Mouse (Mus musculus) stomach, embryonic 14.5 days (tissue): Measurements from ENCODE around the gene Spocd1. TPM values are rescaled to one million over a fixed set of nuclear protein-coding genes. Genes with fewer than 3 reads are reported as not detected.

Source experiments
- ATAC-seq: fragments of 200-750 bp; cut with Nextera tagmentation; 2 replicates; pipeline ENCODE4 v1.8.0; 2017; ENCODE audit warnings: low read depth, moderate TSS enrichment; ENCODE audit not compliant: insufficient number of reproducible peaks, insufficient read depth, low FRiP score
- H3K27ac ChIP-seq: fragments of 300-500 bp; sonication (generic); 2 replicates; pipeline ENCODE4 v1.5.1; 2014; ENCODE audit warnings: mild to moderate bottlenecking, low read length, moderate library complexity, mixed read lengths
- H3K27me3 ChIP-seq: fragments of 300-500 bp; sonication (generic); 2 replicates; pipeline ENCODE4 v1.6.1; 2014; ENCODE audit warnings: low read length, control low read depth, mixed read lengths; ENCODE audit not compliant: control insufficient read depth, insufficient read depth
- H3K36me3 ChIP-seq: fragments of 300-500 bp; sonication (generic); 2 replicates; pipeline ENCODE4 v1.6.1; 2014; ENCODE audit warnings: mild to moderate bottlenecking, control low read depth, low read length, moderate library complexity, mixed read lengths; ENCODE audit not compliant: control insufficient read depth, insufficient read depth
- H3K4me1 ChIP-seq: fragments of 300-500 bp; sonication (generic); 2 replicates; pipeline ENCODE4 v1.6.1; 2014; ENCODE audit warnings: low read length, control low read depth, mixed read lengths; ENCODE audit not compliant: control insufficient read depth, insufficient read depth
- H3K4me2 ChIP-seq: fragments of 300-500 bp; sonication (generic); replicated peaks from 2 replicates; pipeline ENCODE4 v1.6.1; 2014; ENCODE audit warnings: low read depth, low read length, control low read depth
- H3K4me3 ChIP-seq: fragments of 300-500 bp; sonication (generic); 2 replicates; pipeline ENCODE4 v1.5.1; 2014; ENCODE audit warnings: low read depth, low read length, control low read depth
- H3K9ac ChIP-seq: fragments of 300-500 bp; sonication (generic); replicated peaks from 2 replicates; pipeline ENCODE4 v1.6.1; 2014; ENCODE audit warnings: low read depth, mild to moderate bottlenecking, control low read depth, low read length, moderate library complexity, mixed read lengths
- H3K9me3 ChIP-seq: fragments of 300-500 bp; sonication (generic); 2 replicates; pipeline ENCODE4 v1.6.1; 2016; ENCODE audit warnings: low read depth, low read length, control low read depth; ENCODE audit not compliant: control insufficient read depth
- WGBS: fragments of 180-500 bp; shearing (Covaris S2); extraction: QIAGEN DNeasy Blood & Tissue Kit; methylation state at CpG from one replicate; pipeline ENCODE4 v1.1.7; 2014; 5-methylcytosine and 5-hydroxymethylcytosine counted together
- polyA plus RNA-seq: library from polyadenylated mRNA; unstranded; fragments of >200 nt; fragmentation: Nextera tagmentation; extraction: Ambion mirVana; gene quantifications from 2 replicates; pipeline ENCODE4 v1.2.1, GENCODE M21; 2014

Spocd1 gene
- polyA plus RNA-seq, 1 experiment from 2014 or later: not detected

DNA sequence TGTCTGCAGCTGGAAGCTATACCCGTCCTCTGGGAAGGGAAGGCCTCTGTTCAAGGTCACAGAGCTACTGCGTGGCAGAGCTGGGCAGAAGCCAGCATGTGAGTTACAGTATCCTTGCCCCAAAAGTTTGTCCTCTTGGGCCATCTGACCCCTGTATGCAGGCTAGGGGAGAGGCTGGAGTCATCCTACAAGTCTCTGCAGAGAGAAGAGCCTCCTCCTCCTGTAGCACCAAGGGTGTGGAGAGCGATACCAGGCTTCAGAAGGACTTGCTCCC is 7.8 kb upstream of the Spocd1 start:
- Histone ChIP-seq H3K27me3 (no peaks in the 10 kb centered on the region), H3K9me3 (no peaks in the 10 kb centered on the region), H3K36me3 (no peaks in the 10 kb centered on the region), H3K9ac (no peak overlapping the region), H3K27ac (no peak overlapping the region), H3K4me1 (peaks cover 6% of the 10 kb centered on the region; the same call in 1 of the 2 replicates), H3K4me2 (no peak overlapping the region), H3K4me3 (no peak overlapping the region)
- WGBS: 58% methylated on average over 3 of the region's 3 CpGs
- no peak for ATAC-seq

DNA sequence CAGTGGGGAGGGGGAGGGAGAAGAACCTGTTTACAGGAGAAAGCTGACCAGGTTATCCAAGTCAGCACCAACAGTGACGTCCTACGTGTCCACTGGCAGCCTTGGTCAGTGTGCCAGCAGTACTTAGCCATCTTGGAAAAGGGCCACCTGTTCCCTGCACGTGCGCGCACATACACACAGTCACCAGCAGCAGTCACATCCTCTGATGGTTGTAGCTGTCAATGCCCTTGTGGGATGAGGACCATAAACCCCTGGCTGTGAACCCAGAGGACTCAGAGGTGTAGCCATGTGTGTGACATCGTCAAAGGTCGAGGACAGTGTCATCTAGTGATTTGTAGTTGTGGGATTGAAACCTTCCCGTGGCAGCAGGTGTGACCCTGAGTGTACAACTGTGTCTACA is 4.9 kb upstream of the Spocd1 start:
- no peak for ATAC-seq
- H3K27ac ChIP-seq: no peak overlapping the region
- no peaks in the 10 kb centered on the region for H3K36me3 ChIP-seq
- no peaks in the 10 kb centered on the region for H3K27me3 ChIP-seq
- 72% methylated on average over 8 of the region's 8 CpGs for WGBS
- no peaks in the 10 kb centered on the region for H3K9me3 ChIP-seq
- no peak overlapping the region for H3K9ac ChIP-seq
- no peak overlapping the region for H3K4me2 ChIP-seq
- peaks cover 6% of the 10 kb centered on the region; the same call in 1 of the 2 replicates for H3K4me1 ChIP-seq
- H3K4me3 ChIP-seq: no peak overlapping the region

DNA sequence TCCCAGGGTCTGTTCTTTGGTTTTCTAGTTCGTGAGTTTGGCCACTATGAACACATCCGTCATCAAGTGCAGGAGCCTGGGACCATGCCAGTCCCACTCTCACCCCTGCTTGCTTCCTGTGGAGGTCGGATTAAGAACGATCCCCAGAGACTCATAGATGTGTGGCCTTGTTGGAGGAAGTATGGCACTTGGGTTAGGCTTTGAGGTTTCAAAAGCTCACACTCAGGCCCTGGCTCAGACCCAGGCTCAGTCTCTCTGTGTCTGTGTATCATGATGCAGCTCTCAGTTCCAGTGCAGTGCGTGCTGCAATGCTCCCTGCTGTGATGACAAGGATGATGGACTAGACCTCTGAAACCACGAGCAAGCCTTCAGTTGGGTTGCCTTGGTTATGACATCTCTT is 4.4 kb upstream of the Spocd1 start:
- Histone ChIP-seq H3K27ac (no peak overlapping the region), H3K4me2 (no peak overlapping the region), H3K4me1 (peaks cover 6% of the 10 kb centered on the region; the same call in 1 of the 2 replicates), H3K9me3 (no peaks in the 10 kb centered on the region), H3K9ac (no peak overlapping the region), H3K27me3 (no peaks in the 10 kb centered on the region), H3K4me3 (no peak overlapping the region), H3K36me3 (no peaks in the 10 kb centered on the region)
- WGBS: 68% methylated on average over 6 of the region's 6 CpGs
- ATAC-seq: no peak

DNA sequence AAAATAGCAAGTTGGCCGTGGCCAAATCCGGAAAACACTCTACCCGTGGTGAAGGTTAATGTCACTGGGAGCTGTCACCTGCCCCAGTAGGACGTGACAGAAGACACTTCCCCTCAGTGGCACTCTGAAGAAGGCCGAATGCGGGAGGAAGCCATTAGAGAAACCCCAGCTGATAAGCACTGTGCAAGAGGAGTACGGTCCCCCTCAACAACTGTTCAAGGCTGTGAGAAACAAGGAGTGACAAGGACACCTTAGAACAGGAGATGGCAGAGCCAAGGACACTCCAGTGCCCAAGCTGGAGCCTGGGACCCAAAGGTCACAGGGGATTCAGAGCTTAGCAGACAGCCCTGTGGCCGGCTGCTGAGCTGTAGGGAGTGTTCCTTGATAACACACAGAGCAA is 2.5 kb upstream of the Spocd1 start:
- no peak overlapping the region for H3K4me2 ChIP-seq
- H3K36me3 ChIP-seq: no peaks in the 10 kb centered on the region
- 29% methylated on average over 8 of the region's 8 CpGs for WGBS
- H3K9ac ChIP-seq: no peak overlapping the region
- ATAC-seq: no peak
- H3K4me1 ChIP-seq: 0 out of 2 replicates have a peak, but pooled peaks cover under 1% of the 10 kb centered on the region
- H3K9me3 ChIP-seq: no peaks in the 10 kb centered on the region
- no peak overlapping the region for H3K4me3 ChIP-seq
- no peak overlapping the region for H3K27ac ChIP-seq
- H3K27me3 ChIP-seq: no peaks in the 10 kb centered on the region

DNA sequence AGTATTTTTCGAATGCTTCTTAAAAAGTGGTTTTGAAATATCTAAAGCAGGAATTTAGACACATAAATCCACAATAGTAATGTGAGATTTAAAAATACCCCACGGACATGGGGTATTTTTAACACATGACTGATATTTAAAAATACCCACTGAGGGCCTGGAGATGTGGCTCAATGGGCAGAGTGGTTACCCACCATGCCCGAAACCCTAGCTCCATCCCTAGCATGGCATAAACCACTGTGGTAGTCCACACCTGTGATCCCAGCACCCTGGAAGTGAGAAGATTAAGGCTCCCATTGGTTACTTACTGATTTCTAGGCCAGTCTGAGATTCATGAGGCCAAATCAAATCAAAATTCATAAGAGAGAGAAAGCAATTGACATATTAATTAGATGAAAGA is 2.0 kb upstream of the Spocd1 start:
- Histone ChIP-seq H3K9me3 (no peaks in the 10 kb centered on the region), H3K27me3 (no peaks in the 10 kb centered on the region), H3K27ac (no peak overlapping the region), H3K4me3 (no peak overlapping the region), H3K4me1 (no peaks in the 10 kb centered on the region), H3K9ac (no peak overlapping the region), H3K36me3 (no peaks in the 10 kb centered on the region), H3K4me2 (no peak overlapping the region)
- ATAC-seq: no peak
- WGBS: 73% methylated on average over 3 of the region's 3 CpGs

DNA sequence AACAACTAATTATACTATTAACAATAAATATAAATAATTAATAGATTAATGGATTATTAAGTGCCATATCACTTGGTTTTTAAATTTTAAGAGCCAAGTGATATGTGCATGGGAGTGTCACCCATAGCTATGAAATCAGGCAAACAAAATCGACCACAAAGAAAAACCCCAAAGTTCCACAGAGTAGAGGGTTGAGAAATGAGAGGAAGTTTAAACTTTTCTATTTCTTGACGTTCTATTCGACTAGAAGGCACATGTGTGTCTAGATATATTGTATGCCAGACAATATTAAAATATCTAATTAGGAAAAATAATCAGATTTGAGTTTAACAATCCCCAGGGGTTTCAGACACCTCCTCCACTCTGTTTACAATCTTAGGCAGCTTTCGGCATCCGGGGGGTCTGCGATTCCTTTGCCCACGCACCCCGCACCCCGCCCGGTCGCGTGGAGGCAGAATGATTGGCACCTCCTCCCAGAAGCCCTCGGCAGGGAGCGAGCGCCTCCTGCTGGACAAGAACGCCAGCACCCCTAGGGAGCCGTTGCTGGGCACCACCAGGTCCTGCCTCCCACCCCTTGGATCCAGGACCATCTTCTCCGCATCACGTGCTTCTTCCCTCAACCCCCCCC is 811 bp upstream of the Spocd1 start:
- ATAC-seq: peak; percentile 49; the same call in 1 of the 2 replicates
- Histone ChIP-seq H3K9ac (no peak overlapping the region), H3K27ac (no peak overlapping the region), H3K4me1 (no peaks in the 10 kb centered on the region), H3K9me3 (no peaks in the 10 kb centered on the region), H3K4me3 (no peak overlapping the region), H3K4me2 (peak overlapping the region; percentile 39; the same call in 1 of the 2 replicates), H3K36me3 (no peaks in the 10 kb centered on the region), H3K27me3 (no peaks in the 10 kb centered on the region)
- WGBS: 5% methylated on average over 19 of the region's 19 CpGs

DNA sequence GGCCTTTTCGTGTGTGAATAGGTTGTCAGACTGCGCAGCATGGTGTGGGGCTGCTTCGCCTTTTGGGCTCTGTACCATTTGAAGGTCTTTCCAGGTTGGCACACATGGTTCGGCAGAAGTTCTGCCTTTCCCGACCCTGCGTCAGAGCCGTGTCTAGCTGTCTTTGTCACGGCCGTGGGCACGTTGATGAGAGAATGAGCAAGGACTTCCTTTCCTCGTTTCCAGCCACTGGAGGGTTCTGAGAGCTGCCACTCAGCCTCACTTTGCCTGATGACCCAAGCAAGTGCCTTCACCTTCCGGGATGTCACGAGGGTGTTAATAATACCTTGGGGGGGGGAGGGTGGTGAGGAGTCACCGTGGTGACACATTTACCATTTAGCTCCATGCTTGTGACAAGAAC is 4.6 kb downstream of the Spocd1 start:
- no peak overlapping the region for H3K9ac ChIP-seq
- H3K4me1 ChIP-seq: no peaks in the 10 kb centered on the region
- H3K27ac ChIP-seq: no peak overlapping the region
- H3K4me2 ChIP-seq: no peak overlapping the region
- 76% methylated on average over 14 of the region's 14 CpGs for WGBS
- H3K27me3 ChIP-seq: no peaks in the 10 kb centered on the region
- H3K36me3 ChIP-seq: no peaks in the 10 kb centered on the region
- H3K9me3 ChIP-seq: no peaks in the 10 kb centered on the region
- no peak overlapping the region for H3K4me3 ChIP-seq
- ATAC-seq: no peak

DNA sequence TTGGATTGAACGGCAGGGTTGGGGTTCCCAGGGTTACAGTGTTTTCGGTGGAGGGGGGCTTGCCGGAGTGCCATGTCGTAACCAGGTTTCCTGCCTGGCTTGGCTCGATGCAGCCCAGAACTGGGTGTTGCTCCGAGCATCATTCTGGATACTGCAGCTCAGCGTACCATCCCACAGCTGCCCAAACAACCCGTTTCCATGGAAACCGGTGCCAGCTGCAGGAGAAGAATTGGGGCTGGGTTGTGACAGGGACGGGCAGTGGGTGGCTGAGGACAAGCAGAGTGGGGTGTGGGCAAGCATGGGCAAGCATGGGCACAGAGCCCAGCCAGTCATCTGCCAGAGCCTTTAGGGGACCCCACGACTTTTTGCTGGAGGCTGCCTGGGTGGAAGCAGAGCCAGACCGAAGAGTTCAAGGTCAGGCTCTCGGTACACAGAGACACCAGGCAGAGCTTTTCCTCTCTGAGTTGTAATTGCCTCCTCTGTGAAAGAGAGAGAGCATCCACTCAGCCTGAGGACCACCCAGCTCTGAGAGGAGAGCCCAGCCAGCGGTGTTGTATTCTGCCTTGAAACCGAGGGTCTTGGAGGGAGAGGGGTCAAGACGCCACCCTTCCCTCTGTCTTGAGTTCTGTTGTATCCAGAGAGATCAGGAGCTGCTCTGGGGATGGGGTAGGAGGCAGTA is 5.3 kb downstream of the Spocd1 start:
- no peaks in the 10 kb centered on the region for H3K9me3 ChIP-seq
- H3K4me2 ChIP-seq: no peak overlapping the region
- H3K9ac ChIP-seq: no peak overlapping the region
- H3K4me1 ChIP-seq: no peaks in the 10 kb centered on the region
- H3K4me3 ChIP-seq: no peak overlapping the region
- 62% methylated on average over 16 of the region's 16 CpGs for WGBS
- H3K27me3 ChIP-seq: no peaks in the 10 kb centered on the region
- ATAC-seq: no peak
- H3K27ac ChIP-seq: no peak overlapping the region
- no peaks in the 10 kb centered on the region for H3K36me3 ChIP-seq

DNA sequence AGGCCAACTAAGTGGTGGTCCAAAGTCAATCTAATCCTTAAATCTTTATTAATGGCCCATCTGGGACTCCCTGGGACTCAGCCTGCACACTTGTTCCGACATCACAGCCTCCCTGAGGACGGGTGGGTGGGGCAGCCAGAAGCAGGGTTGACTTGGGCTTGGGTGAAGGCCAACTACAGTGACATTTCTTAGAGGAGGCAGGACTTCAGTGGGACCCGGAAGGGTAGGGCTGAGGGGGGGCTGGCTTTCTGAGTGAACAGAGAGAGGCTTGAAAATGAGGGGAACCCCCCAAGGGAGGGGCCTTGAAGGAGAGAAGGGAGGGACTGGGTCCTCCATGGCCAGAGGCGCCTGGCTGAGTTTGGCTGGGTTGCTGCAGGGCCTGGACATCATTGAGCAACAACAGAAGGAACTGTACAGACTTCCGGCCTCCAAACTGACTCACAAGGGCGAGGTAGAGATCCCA is 22.3 kb downstream of the Spocd1 start:
- ATAC-seq: no peak
- H3K27me3 ChIP-seq: no peaks in the 10 kb centered on the region
- 68% methylated on average over 6 of the region's 6 CpGs for WGBS
- no peaks in the 10 kb centered on the region for H3K9me3 ChIP-seq
- no peaks in the 10 kb centered on the region for H3K4me1 ChIP-seq
- H3K9ac ChIP-seq: no peak overlapping the region
- H3K36me3 ChIP-seq: no peaks in the 10 kb centered on the region
- no peak overlapping the region for H3K27ac ChIP-seq
- no peak overlapping the region for H3K4me3 ChIP-seq
- H3K4me2 ChIP-seq: no peak overlapping the region
